Mouse (Mus musculus): ENCODE measurements around the gene Rnf26. TPM values are rescaled to one million over a fixed set of nuclear protein-coding genes. Genes with fewer than 3 reads are reported as not detected.

Gene Rnf26
- 30.4 and 32.9 TPM in 2 replicates for polyA plus RNA-seq (2014; fragmentation: Nextera tagmentation; extraction: Ambion mirVana)

DNA sequence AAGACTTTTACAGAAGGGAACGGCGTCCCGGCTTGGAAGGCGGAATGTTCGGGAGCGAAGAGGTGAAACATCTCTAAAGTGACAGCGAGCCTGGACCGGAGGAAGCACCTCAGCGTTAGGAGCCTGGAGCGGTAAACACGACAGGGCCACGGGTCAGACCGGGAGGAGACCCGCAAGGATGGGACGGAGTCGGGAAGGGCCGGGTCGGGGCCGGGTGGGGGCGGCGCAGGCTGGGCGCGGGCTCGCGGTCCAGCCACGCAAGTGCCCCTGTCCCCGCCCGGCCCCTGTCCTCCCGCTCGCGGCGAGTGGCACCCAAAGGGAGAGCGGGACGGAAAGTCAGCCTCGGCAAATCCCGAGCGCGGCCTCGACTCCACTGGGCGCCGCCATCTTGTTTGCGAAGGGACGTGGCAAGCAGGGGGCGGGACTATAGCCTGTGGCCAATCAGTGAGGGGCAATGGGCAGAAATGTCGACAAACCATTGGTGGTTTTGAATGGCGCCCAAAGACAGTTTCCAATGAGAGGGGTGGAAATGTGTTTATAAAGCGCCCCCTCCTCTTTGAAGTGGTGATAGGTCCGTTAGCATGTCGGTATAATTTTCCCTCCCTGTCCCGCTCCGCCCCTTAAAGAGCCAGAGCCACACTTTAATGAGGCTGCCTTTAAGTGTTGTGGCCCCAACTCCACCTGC, at the start of gene Rnf26, which contains the start of gene Gm49380:
Rnf26 (minus strand) TSS at position 413 of the 685 bp plus-strand sequence.
Gm49380 (minus strand) TSS at position 396 of the 685 bp plus-strand sequence.
- WGBS: under 1% methylated on average over 46 of the region's 51 CpGs

DNA sequence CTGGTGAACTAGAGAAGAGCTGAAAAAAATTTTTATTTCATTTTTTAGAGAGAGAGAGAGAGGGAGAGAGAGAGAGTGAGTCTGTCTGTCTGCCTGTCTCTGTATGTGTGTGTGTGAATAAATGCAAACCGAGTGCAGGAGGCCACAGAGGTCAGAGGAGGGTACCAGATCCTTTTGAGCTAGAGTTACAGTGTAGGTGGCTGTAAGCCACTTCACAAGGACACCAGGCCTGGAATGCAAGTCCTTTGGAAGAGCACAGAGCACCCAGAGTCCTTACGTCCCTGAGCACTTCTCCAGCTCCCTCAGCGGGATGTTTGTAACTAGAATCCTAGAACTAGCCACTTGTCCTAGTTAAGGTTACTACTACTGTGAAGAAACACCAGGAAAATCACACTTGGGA, 46.6 kb upstream of the Rnf26 start:
- WGBS: 56% methylated on average over 3 of the region's 3 CpGs
- H3K9me3 ChIP-seq (ENCODE audit: control insufficient read depth, low read length): no peaks in the 10 kb centered on the region
- ATAC-seq (ENCODE audit: insufficient number of reproducible peaks, insufficient read depth, low FRiP score, low read depth): no peak
- H3K4me1 ChIP-seq (ENCODE audit: control insufficient read depth in 2 of 2, insufficient read depth in 2 of 2, low read length in 2 of 2): no peaks in the 10 kb centered on the region
- 0 out of 4 replicates have a peak overlapping the region, but pooled peaks of 1 of the 2 experiments have one; percentile 9 for H3K27ac ChIP-seq (replicated peaks in 1 of 2; ENCODE audit: control insufficient read depth in 1 of 2, insufficient read depth in 1 of 2, low read depth in 2 of 2, low read length in 2 of 2)
- no peak overlapping the region for H3K4me2 ChIP-seq (ENCODE audit: low read length)
- no peak overlapping the region for H3K9ac ChIP-seq (ENCODE audit: low read length)
- no peaks in the 10 kb centered on the region for H3K27me3 ChIP-seq (ENCODE audit: control insufficient read depth, insufficient read depth, low read length)
- peaks cover 85% of the 10 kb centered on the region for H3K36me3 ChIP-seq (ENCODE audit: control insufficient read depth, insufficient read depth, low read length)
- no peak overlapping the region for H3K4me3 ChIP-seq (ENCODE audit: control insufficient read depth in 1 of 2, insufficient read depth in 1 of 2, low read depth in 1 of 2, low read length in 2 of 2)

More for the DNA sequence above, at the start of gene Rnf26, which contains the start of gene Gm49380:
- Histone ChIP-seq H3K9ac (ENCODE audit: low read length) (peak within 1 kb of the TSS; percentile 91), H3K36me3 (ENCODE audit: control insufficient read depth, insufficient read depth, low read length) (peaks cover 14% of the 10 kb centered on the region), H3K27me3 (ENCODE audit: control insufficient read depth, insufficient read depth, low read length) (no peaks in the 10 kb centered on the region), H3K4me3 (ENCODE audit: control insufficient read depth in 1 of 2, insufficient read depth in 1 of 2, low read depth in 1 of 2, low read length in 2 of 2) (peak within 1 kb of the TSS; percentile 59 to 86), H3K4me2 (ENCODE audit: low read length) (peak within 1 kb of the TSS; percentile 59), H3K27ac (replicated peaks in 1 of 2; ENCODE audit: control insufficient read depth in 1 of 2, insufficient read depth in 1 of 2, low read depth in 2 of 2, low read length in 2 of 2) (peak within 1 kb of the TSS; percentile 34 to 75; a peak in 3 of 4 replicates), H3K9me3 (ENCODE audit: control insufficient read depth, low read length) (no peaks in the 10 kb centered on the region), H3K4me1 (ENCODE audit: control insufficient read depth in 2 of 2, insufficient read depth in 2 of 2, low read length in 2 of 2) (peaks cover 11 to 25% of the 10 kb centered on the region in 2 experiments; a peak in 3 of 4 replicates)
- peak; percentile 94 for ATAC-seq (ENCODE audit: insufficient number of reproducible peaks, insufficient read depth, low FRiP score, low read depth)

DNA sequence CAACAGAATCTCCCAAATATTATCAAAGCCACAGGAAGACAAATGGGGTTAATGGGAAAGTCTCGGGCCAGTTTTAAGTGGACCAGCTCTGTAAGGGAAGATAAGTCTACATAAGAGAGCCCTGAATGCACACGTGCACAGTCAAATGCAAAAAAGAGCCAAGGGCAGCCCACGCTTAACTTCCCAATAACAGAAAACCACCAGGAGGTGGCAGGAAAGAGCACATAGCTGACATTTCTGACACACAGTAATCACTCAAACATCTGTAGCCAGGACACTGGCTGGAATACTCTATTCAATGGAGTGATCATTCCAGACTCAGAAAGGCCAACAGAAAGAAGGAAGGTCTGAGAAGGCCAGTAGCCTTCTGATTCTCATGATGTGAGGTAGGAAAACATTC, 34.0 kb upstream of the Rnf26 start:
- Histone ChIP-seq H3K9me3 (ENCODE audit: control insufficient read depth, low read length) (no peaks in the 10 kb centered on the region), H3K4me2 (ENCODE audit: low read length) (no peak overlapping the region), H3K27ac (replicated peaks in 1 of 2; ENCODE audit: control insufficient read depth in 1 of 2, insufficient read depth in 1 of 2, low read depth in 2 of 2, low read length in 2 of 2) (no peak overlapping the region), H3K27me3 (ENCODE audit: control insufficient read depth, insufficient read depth, low read length) (no peaks in the 10 kb centered on the region), H3K36me3 (ENCODE audit: control insufficient read depth, insufficient read depth, low read length) (peaks cover 81% of the 10 kb centered on the region), H3K9ac (ENCODE audit: low read length) (no peak overlapping the region), H3K4me1 (ENCODE audit: control insufficient read depth in 2 of 2, insufficient read depth in 2 of 2, low read length in 2 of 2) (peaks cover 0 to 15% of the 10 kb centered on the region in 2 experiments; a peak in 2 of 4 replicates), H3K4me3 (ENCODE audit: control insufficient read depth in 1 of 2, insufficient read depth in 1 of 2, low read depth in 1 of 2, low read length in 2 of 2) (no peak overlapping the region)
- 18% methylated on average over 3 of the region's 3 CpGs for WGBS
- ATAC-seq (ENCODE audit: insufficient number of reproducible peaks, insufficient read depth, low FRiP score, low read depth): no peak

DNA sequence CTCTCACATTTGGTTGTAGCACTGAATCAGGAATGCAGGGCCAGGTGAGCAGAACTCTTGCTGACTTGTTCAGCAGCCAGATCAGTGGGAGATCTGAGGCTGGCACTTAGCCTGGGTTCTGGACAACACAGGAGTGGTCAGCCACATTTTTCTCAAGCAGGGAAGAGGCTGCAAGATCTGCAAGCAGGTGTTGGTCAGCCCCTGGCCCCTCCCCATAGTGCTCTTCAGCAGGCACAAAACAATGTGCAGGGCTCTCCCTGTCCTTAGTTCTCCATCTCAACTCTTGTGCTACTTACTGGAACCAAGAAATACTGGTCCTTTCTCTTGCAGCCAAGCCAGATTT, 31.4 kb upstream of the Rnf26 start:
- no peaks in the 10 kb centered on the region for H3K27me3 ChIP-seq (ENCODE audit: control insufficient read depth, insufficient read depth, low read length)
- H3K9ac ChIP-seq (ENCODE audit: low read length): no peak overlapping the region
- H3K4me2 ChIP-seq (ENCODE audit: low read length): no peak overlapping the region
- peaks cover 82% of the 10 kb centered on the region for H3K36me3 ChIP-seq (ENCODE audit: control insufficient read depth, insufficient read depth, low read length)
- no peaks in the 10 kb centered on the region for H3K9me3 ChIP-seq (ENCODE audit: control insufficient read depth, low read length)
- H3K27ac ChIP-seq (replicated peaks in 1 of 2; ENCODE audit: control insufficient read depth in 1 of 2, insufficient read depth in 1 of 2, low read depth in 2 of 2, low read length in 2 of 2): 0 out of 4 replicates have a peak overlapping the region, but pooled peaks of 1 of the 2 experiments have one; percentile 3
- no peak overlapping the region for H3K4me3 ChIP-seq (ENCODE audit: control insufficient read depth in 1 of 2, insufficient read depth in 1 of 2, low read depth in 1 of 2, low read length in 2 of 2)
- no peak for ATAC-seq (ENCODE audit: insufficient number of reproducible peaks, insufficient read depth, low FRiP score, low read depth)
- H3K4me1 ChIP-seq (ENCODE audit: control insufficient read depth in 2 of 2, insufficient read depth in 2 of 2, low read length in 2 of 2): peaks cover 0 to 15% of the 10 kb centered on the region in 2 experiments; a peak in 2 of 4 replicates

DNA sequence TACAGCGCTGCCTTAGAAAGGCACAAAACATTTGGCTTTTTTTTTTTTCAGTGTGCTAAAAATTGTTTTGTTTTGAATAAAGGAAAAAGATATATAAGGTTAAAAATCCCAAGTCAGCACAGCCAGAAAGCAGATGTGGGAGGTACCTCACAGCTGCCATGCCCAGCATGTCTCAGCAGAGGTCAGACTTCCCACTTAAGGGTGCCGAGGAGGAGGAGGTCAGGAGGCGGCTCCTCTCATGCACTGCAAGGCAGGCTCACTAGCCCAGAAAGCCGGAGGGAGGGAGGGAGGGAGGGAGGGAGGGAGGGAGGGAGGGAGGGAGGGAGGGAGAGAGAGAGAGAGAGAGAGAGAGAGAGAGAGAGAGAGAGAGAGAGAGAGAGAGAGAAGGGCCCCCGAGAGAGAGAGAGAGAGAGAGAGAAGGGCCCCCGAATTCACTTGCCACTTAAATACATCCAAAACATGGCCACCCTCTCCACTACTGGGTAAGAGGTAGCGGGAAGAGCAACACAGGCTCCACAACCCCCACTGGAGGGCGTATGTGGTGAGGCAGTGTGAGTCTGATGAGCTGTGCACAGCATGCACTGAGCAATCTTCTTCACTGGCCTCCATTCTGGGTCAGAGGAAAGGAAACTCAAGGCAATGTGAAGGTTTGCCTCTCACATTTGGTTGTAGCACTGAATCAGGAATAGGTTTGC, 30.9 kb upstream of the Rnf26 start:
- ATAC-seq (ENCODE audit: insufficient number of reproducible peaks, insufficient read depth, low FRiP score, low read depth): no peak
- Histone ChIP-seq H3K4me3 (ENCODE audit: control insufficient read depth in 1 of 2, insufficient read depth in 1 of 2, low read depth in 1 of 2, low read length in 2 of 2) (no peak overlapping the region), H3K9me3 (ENCODE audit: control insufficient read depth, low read length) (no peaks in the 10 kb centered on the region), H3K27me3 (ENCODE audit: control insufficient read depth, insufficient read depth, low read length) (no peaks in the 10 kb centered on the region), H3K36me3 (ENCODE audit: control insufficient read depth, insufficient read depth, low read length) (peaks cover 82% of the 10 kb centered on the region), H3K4me2 (ENCODE audit: low read length) (no peak overlapping the region), H3K4me1 (ENCODE audit: control insufficient read depth in 2 of 2, insufficient read depth in 2 of 2, low read length in 2 of 2) (peaks cover 0 to 17% of the 10 kb centered on the region in 2 experiments; a peak in 2 of 4 replicates), H3K9ac (ENCODE audit: low read length) (no peak overlapping the region), H3K27ac (replicated peaks in 1 of 2; ENCODE audit: control insufficient read depth in 1 of 2, insufficient read depth in 1 of 2, low read depth in 2 of 2, low read length in 2 of 2) (0 out of 4 replicates have a peak overlapping the region, but pooled peaks of 1 of the 2 experiments have one; percentile 3)
- WGBS: 23% methylated on average over 8 of the region's 8 CpGs

DNA sequence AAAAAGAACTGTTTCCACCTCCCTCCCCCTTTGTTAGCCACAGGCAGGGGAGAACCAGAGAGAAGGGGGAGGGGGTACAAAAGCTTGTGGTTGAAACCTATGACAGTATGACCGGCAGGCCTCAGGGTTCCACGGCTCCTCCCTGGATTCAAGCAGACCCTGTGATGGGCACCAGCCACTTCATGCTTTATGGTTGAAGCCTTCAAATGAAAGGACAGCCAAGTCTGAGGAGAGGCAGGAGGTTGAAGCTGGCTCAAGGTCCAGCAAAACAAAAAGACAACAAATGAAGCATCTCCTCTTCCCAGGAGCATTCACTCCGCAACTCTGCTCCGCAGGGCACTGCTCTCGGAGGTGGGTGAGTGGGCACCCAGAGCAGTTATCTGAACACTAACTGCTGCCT, 30.1 kb upstream of the Rnf26 start:
- peak overlapping the region; percentile 10 to 18; a peak in 2 of 4 replicates for H3K27ac ChIP-seq (replicated peaks in 1 of 2; ENCODE audit: control insufficient read depth in 1 of 2, insufficient read depth in 1 of 2, low read depth in 2 of 2, low read length in 2 of 2)
- H3K36me3 ChIP-seq (ENCODE audit: control insufficient read depth, insufficient read depth, low read length): peaks cover 82% of the 10 kb centered on the region
- H3K9ac ChIP-seq (ENCODE audit: low read length): no peak overlapping the region
- H3K4me2 ChIP-seq (ENCODE audit: low read length): no peak overlapping the region
- WGBS: 70% methylated on average over 5 of the region's 5 CpGs
- no peak overlapping the region for H3K4me3 ChIP-seq (ENCODE audit: control insufficient read depth in 1 of 2, insufficient read depth in 1 of 2, low read depth in 1 of 2, low read length in 2 of 2)
- no peaks in the 10 kb centered on the region for H3K9me3 ChIP-seq (ENCODE audit: control insufficient read depth, low read length)
- peaks cover 0 to 24% of the 10 kb centered on the region in 2 experiments; a peak in 2 of 4 replicates for H3K4me1 ChIP-seq (ENCODE audit: control insufficient read depth in 2 of 2, insufficient read depth in 2 of 2, low read length in 2 of 2)
- no peaks in the 10 kb centered on the region for H3K27me3 ChIP-seq (ENCODE audit: control insufficient read depth, insufficient read depth, low read length)
- ATAC-seq (ENCODE audit: insufficient number of reproducible peaks, insufficient read depth, low FRiP score, low read depth): no peak

DNA sequence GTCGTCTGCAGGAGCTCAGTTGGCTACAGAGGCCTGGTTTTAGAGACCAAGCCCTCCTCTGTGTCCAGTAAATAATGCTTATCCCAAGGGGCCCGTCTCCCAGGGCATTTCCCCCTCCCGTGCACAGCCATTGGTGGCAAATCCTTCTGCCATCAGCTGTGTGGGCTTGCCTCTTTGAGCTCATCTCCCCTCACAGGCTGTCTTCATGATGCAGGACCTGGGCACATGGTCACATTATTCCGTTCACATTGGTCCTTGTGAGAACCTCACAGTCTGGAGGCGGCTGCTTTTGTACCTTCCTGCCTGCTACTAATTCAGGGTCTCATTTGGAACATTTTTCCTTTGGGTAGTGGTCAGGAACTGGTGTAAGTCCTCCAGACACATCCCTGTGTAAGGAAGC, 28.6 kb upstream of the Rnf26 start:
- H3K4me2 ChIP-seq (ENCODE audit: low read length): no peak overlapping the region
- no peaks in the 10 kb centered on the region for H3K9me3 ChIP-seq (ENCODE audit: control insufficient read depth, low read length)
- H3K4me1 ChIP-seq (ENCODE audit: control insufficient read depth in 2 of 2, insufficient read depth in 2 of 2, low read length in 2 of 2): peaks cover 0 to 24% of the 10 kb centered on the region in 2 experiments; a peak in 3 of 4 replicates
- no peak overlapping the region for H3K9ac ChIP-seq (ENCODE audit: low read length)
- H3K27me3 ChIP-seq (ENCODE audit: control insufficient read depth, insufficient read depth, low read length): no peaks in the 10 kb centered on the region
- H3K4me3 ChIP-seq (ENCODE audit: control insufficient read depth in 1 of 2, insufficient read depth in 1 of 2, low read depth in 1 of 2, low read length in 2 of 2): no peak overlapping the region
- no peak for ATAC-seq (ENCODE audit: insufficient number of reproducible peaks, insufficient read depth, low FRiP score, low read depth)
- no peak overlapping the region for H3K27ac ChIP-seq (replicated peaks in 1 of 2; ENCODE audit: control insufficient read depth in 1 of 2, insufficient read depth in 1 of 2, low read depth in 2 of 2, low read length in 2 of 2)
- WGBS: 59% methylated on average over 5 of the region's 5 CpGs
- H3K36me3 ChIP-seq (ENCODE audit: control insufficient read depth, insufficient read depth, low read length): peaks cover 88% of the 10 kb centered on the region
